Mouse (Mus musculus): ENCODE data around the gene 2210017I01Rik.

The 2210017I01Rik gene

DNA sequence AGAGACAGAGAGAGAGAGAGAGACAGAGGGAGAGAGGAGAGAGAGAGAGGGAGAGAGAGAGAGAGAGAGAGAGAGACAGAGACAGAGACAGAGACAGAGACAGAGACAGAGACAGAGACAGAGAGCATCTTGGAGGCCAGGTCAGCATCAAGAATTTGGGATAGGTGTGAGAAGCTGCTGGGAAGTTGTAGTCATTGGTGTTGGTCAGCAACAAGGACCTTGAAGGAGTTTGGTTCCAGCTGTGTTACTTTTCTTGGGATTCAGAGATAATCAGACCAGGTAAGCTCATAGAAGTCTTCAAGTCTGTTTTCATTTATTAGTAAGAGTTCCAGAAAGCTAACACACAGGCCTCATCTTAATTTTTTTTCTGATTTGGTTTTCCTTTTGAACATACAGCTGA, at the start of gene 2210017I01Rik:
Gene 2210017I01Rik (minus strand): TSS at position 101 of the 400 bp plus-strand sequence.
- DNase-seq: no peak

DNA sequence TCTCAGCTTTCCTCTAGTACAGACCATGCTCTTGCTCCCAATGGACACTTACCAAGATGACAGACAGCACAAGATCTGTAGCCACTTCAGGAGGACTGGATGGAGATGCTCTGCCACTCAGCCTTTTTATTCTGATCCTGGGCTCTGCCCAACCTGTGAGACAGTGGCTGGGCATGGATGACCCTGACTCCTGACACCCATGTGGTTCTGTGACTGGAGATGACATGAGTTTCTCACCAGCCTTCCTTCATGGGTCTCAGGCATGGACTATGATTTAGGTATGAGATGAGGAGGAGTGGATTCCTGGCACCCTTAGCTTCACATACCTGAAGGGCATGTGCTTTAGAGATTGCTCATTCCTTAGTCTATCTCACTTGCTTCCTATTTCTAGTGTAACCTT, 49.5 kb upstream of the 2210017I01Rik start, which contains the start of gene Lce1b:
Gene Lce1b (minus strand): TSS at position 101 of the 400 bp plus-strand sequence.
- DNase-seq: no peak

DNA sequence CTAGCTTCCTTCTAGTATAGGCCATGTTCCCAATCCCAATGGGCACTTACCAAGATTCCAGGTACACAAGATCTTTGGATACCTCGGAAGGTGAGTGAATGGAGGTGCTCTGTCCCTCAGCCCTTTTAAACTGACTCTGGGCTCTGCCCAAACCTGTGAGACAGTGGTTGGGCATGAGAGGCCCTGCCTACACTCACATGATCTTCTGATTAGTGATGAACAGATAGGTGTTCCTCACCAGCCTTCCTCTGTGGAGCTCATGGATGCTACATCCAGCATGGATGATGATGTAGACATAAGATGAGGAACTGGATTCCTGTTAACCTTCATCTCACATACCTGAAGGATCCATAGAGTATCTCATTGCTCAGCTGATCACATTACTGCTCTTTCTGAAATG, 40.9 kb upstream of the 2210017I01Rik start, which contains the start of gene Lce1a1:
Gene Lce1a1 (minus strand): TSS at position 101 of the 400 bp plus-strand sequence.
- no peak for DNase-seq

DNA sequence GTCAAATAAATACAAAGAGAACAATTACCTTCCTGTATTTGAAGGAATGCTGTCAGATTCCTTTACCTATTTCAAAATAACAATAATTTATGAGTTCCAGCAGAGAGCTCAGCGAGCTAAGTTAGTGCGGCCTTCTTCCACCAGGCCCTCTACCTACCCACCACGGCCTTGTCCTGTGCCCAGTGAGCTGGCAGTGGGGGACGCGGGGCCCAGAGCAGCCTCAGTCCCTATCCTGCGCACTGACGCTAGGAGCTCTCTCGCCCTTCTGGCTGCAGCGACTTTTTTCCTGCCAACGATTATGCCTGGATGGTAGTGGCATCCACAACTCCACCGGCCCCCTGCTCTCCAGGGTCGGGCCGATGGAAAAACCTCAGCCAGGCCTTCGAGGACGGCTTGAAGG, 32.6 kb upstream of the 2210017I01Rik start:
- DNase-seq: no peak

DNA sequence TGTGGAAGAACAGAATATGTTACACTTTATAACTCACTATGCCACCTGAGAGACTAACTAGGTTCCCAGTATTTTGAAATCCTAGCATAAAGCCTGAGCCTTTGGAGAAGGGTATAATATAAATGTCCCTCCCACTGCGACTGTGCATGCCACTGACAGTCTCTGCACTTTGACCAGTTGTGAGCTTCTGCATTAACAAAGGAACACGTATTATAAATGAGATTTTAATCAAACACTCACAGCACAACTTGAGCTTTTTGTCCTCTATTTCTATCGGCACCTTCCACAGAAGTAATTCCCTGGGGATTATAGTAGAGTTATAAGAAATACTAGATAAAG, 31.3 kb upstream of the 2210017I01Rik start:
- no peak for DNase-seq

DNA sequence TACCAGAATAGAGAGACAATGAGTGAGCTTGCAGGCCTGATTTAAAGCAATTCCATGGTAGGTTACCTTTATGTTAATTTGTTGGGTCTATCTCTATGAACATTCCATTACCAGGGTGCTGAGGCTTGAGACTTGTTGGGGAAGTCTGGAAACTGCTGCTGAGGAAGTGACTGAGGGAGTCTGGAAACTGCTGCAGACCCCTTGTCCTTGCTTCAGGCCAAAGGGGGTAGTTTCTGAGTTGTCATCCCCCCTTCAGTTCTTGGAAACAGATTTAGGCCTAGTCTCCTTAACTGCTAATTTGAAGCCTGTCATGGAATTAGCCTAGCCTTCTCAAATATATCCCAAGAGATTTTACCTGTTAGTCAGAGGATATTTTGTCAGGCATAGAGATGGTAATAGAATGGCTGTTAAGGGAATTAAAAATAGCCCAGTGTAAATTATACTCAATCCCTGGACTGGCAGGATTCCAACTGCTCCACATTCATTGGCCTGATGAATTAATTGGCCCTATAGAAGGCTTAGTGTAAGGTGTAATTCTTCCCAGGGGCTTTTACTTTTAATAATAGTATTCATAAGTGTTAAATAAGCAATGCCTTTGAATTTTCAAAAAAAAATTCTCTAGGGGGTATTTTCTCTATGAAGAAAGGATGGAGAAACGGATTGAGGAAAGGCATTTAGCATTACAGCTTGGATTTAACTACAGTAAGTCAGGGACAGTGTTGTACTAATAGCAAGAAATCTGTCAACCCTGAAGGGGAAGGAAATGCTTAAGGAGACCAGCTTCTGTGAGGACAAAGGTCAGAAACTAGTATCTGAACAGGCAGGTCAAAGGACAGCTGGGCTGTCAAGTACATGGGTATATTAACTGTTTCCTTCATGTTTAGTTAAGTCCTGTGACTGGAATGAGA, 30.7 kb upstream of the 2210017I01Rik start:
- no peak for DNase-seq

DNA sequence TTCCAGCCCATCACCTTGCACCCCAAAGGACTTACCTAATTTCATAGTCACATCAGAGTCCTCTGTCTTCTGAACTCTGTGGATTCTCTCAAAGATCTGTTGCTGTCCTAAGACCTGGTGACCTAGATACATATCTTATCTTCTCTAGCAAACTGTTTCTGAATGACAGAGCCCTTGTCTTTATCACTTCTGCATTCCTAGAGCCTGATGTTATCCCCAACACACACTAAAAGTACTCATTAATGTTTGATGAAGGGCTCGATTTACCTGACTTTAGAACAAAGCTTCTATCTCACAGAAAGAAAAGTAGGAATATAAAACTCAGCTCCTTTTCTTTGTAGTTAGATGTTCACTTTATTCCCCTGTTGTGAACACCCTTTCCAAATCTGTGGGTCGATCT, 14.3 kb upstream of the 2210017I01Rik start, which contains the start of gene Lce6a:
Gene Lce6a (minus strand): TSS at position 101 of the 400 bp plus-strand sequence.
- DNase-seq: no peak

DNA sequence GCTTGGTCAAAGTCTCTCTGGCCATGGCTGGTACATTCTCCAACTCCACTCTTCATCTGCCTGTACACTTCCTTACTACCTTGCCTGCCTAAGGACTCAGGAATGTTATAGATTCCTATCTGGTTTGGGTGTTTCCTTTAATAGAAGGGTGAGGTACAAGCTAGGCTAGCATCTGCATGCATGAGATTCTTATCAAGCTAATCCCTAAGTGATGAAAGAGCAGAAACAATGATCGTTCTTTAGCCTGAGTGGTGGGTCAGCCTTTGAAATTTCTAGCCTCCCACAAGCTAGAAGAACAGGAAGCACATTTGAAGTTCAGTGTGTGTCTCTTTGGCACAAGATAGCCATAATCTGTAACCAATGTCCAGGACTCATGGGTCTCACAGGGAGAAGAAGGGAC, 2.5 kb upstream of the 2210017I01Rik start:
- DNase-seq: no peak

DNA sequence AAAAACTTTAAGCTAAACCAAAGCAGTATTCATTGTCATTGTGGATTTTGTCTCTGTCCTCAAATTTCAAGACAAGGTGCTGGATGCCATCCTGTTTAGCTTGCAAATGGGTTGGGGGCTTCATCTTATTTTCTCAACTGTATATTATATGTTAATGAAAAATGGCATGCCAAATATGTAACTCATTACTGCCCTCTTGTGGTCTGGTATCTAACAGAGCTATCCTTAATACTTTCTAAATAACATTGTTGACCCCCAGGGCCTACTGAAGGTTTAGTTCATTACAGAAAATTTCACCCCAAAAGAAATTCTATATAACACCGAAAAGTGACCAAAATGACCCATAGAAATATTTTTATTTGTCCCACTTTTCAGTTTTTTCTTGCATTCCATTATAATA, 5.1 kb downstream of the 2210017I01Rik start:
- DNase-seq: no peak

DNA sequence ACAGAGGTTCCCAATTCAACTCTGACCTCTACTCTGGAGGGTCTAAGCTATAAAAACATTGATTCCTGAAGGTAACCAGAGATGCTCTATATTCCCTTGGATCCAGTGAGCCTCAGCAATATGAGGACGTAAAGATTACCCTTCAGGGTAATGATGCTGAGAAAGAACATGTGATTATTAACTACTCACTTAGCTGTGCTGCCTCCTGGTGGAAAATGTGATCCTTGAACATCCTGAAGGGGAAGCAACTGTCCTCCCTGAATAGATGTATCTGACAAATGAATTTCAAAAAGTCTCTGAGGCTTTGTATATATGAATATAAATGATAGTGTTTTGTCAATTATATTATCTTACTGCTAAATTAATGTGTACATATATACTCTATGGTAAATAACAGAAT, 6.8 kb downstream of the 2210017I01Rik start:
- DNase-seq: no peak

DNA sequence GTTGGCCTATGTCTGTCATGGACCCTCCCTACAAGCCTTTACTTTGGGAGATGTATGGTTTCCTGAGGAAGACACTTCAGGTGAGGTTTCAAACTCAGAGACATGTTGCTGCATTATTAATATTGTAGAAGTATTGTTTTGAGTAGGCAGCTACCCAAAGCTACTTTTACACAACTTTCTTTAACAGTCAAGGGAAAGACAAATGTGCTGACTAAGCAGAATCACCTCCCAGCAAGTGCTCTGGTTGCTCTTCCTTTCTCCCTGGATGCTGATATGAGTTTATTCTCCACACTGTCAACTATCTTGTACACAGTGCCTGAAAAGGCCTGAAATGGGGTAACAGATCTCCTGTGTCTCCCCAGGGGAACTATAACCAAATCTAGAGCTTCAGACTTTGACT, 7.3 kb downstream of the 2210017I01Rik start:
- DNase-seq: no peak

DNA sequence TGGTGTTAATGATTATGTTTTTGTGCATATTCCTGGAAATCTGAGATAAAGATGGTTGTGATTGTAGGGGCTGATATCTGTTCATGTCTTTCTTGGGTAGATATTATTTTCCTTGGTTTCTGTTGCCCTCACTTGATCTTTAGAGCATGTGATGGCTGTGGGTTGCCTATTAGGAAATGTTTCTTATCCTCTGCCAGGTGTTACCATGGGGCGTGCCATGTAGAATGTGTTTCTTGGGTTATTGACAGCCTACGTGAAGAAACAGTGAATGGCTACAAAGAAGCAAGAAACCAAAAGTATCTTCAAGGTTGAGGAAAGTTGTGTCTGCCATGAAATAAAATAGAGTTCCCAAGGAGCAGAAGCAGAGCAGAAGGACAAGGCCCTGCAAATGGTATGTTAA, 8.9 kb downstream of the 2210017I01Rik start:
- no peak for DNase-seq

DNA sequence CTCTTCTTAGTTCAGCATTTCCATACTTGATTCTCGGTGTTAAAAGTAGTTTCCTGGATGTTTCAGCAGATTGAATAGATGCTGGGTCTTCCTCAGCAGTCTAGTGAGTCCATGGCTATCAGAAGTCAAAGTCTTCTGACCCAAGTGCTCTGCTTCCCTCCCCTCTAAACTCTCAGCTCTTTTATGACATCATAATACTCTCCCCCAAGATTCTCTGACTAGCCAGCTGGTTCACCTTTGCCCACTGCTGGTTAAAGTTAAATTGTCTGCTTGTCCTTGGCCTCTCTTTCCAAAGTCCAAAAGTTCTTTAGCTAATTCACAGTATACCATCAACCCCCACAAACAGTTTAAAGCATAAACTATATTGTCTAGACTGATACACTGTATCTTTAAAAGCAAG, 18.4 kb downstream of the 2210017I01Rik start, which contains the start of gene Smcp:
Gene Smcp (minus strand): TSS at position 140 of the 400 bp plus-strand sequence.
- no peak for DNase-seq

DNA sequence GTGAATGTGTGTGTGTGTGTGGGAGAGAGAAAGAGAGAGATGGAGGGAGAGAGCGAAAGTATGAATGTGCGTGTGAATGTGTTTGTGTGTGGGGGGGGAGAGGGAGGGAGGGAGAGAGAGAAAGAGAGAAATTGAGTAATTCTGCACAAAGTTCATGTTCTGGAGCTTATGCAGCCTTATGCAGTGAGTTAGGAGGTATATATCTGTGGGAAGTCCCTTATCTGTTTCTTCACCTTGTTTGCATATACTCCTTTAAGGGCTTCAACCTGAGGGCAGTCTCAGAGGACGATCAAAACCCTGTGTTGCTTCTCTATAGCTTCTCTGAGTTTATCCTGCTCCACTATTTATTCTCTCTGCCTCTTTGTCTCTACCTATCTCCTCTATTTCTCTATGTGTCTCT, 20.1 kb downstream of the 2210017I01Rik start:
- no peak for DNase-seq

DNA sequence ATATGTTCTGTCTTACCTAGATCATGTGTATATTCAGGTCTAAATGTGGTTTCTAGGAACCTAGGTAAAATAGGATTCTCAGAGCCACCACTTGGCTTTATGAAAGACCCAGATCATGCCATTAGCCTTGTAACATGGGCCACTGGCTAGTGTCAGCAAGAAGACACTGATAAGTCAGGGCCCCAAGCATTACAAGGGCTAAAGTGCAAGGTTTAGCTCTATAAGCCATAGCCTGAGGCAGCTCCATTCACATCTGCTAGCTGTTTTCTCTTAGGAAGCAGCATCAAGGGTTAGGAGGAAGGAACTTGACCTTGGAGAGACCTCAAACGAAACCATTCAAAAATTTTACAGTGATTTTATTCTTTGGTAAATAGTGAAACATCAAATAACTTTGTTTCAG, 22.2 kb downstream of the 2210017I01Rik start:
- DNase-seq: no peak

DNA sequence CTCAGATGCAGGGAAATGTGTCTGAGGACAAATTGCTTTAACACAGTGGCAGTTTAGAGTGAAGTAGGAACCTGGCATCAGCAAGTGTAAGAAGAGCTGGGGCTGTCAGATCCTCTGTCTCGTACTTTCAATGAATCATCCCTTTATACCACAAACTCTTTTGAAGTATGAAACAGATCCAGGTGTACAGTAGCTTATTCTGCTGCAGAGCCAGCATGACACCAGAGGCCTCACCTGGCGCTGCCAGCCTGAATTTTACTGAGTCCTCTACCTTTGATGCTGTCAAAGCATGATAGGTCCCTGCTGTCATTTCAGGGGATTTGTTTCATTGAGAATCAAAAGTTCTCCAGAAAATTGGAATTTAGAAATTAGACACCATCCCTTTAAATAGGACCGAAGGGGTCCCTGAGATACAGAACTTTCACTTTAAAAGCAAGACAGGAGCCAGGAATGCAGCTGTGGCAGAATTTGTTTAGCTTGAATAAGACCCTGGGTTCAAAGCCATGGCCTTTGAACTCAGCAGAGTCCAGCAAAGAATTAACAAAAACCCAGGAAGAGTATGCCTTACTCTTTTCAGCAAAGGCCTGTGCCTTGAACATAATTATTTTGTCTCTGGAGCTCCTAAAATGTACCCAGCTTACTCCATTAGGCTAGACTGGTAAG, 24.0 kb downstream of the 2210017I01Rik start:
- no peak for DNase-seq

DNA sequence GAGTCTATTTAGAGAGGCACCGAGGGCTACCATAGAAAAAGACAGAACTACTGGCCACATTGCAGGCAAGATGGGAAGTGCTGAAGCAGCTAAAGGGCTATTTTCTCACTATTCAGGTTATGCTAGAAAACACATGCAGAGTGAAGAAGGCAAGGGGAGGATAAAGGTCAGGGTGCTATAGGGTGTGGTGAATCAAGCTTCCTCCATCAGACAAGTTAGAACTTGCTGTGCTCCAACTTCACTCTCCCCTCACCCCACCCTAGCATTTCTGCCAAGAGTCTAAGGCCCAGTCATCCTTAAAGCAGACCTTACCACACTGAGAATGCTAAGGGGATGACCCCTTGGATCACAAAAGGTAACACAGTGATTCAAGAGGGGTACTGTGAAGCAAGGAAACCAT, 27.8 kb downstream of the 2210017I01Rik start:
- no peak for DNase-seq

DNA sequence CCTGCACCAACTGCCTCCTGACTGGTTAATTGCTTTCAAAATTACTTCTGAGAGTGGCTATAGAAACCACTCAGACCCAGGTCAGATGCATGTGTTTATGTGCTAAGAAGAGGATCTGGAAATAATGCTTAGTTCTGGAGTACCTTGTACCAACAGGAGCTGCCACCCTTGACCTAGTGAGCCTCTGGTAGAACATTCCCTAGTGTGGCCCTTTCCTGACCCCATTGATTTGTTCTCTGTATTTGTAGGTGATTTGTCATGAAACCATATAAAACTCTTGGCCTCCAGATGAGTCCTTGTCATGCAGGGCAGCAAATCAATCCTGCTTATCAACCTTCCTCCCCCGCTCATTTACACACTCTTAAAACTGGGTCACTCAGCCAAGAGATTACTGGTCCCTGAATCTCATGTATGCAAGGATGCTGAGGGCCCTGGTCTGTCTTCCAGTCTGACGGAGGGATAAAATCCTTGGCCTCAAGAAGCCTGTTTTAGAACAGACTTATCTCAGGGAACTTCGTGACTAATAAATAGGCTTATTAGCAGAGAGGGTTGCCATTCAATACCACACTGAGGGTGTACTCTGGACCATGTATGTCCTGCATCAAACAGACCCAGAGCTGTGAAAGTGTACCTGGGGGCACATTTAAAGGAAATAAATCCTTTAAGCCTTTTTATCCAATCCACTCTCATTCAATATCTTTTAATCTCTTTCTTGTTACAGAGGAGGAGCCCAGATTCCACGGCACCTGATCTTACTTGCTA, 28.5 kb downstream of the 2210017I01Rik start:
- DNase-seq: no peak

DNA sequence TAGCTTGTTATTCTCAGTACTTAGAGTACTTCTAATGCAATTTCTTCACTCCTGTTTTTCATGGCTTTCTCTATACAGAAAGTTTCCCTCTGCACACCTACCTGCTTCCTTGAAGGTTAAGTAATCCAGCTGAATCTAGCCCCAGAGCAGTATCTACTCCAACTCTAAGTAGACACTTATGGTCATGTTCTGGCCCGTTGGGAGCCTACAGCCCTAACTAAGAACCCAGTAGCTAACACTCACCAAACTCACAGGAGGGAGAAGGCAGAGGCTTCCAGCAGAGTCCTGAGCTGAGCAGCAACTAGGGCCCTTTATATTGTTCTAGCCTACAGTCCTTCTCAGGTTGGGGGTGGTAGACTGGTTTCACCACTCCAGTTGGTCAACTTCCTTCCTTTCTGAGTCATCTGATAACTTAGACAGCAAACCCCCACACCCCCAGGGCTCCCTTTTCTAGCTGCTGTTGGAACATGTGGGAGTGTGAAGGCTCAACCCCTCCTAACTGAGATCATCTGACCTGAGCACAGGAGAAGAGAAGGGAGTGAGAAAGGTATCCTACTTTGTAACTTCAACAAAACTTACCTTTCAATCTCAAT, 33.7 kb downstream of the 2210017I01Rik start, which contains the start of gene Ivl:
Gene Ivl (minus strand): TSS at position 287 of the 593 bp plus-strand sequence.
- DNase-seq: no peak

DNA sequence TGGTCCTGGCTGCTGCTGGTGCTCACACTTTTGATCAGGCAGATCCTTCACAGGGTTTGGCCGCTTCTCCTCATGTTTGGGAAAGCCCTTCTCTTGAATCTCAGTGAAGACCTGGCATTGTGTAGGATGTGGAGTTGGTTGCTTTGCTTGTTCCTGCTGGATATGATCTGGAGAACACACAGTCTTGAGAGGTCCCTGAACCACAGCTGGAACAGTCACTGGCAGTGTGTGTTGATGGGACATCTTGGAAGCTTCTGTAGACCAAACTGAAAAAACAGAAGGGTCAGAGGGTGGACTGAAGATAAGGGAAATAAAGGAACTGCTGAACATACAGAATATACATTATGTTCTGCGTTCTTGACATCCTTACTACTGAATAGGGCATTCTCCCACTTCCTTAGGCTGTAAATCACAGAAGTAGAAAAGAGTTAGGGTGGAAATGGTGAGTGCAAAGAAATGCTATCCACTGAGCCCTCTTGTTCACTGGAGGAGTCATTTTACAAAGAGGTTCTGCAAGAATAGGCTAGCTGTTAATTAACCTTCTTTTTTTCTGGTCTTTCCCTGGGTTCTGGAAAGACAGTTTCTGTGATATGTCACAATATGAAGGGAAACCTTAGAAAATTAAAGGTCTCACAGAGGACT, 34.7 kb downstream of the 2210017I01Rik start:
- DNase-seq: no peak

DNA sequence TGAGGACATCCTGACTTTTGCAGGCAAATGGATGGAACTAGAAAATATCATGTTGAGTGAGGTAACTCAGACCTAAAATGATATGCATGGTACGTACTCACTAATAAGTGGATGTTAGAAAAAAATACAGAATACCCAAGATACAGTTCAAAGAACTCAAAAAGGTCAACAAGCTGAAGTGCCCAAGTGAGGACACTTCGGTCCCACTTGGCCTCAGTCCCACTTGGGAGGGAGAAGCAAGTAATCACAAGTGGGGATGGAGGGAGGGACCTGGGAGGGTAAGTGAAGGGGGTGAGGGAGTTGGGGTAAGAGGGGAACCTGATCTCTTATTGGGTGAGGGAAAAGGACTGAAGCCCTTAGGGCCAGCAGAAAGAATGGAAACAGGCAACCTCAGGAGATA, 38.5 kb downstream of the 2210017I01Rik start:
- DNase-seq: no peak

DNA sequence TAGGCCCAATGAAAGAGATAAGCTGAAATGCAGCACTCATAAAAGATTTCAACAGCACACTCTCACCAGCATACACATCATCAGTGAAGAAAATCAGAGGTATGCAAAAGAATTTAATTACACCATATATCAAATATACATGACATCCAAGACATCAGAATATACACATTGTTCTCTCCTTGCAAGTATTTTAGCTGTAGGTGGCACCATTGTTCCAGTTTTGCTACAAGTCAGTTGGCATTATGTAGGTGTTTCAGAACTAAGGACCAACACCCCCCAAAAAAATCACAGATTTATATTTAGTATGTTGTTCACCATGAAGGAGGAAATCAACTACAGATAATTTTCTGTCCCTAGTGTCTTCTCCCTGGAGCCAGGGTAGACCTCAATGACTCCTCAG, 41.9 kb downstream of the 2210017I01Rik start:
- no peak for DNase-seq

Measured in right cerebral cortex, postnatal 4 days (tissue).